Mouse (Mus musculus) cerebellum, postnatal 25 days (tissue): ENCODE data around the gene Rad9b.
A peak's percentile ranks its signal among the peaks of the same experiment; 100 is the strongest.
"Not testable (repeated sequence)": the region's sequence is repeated elsewhere in the genome, so short reads cannot be mapped to it uniquely, and the experiment has no call there.

ENCODE experiments used
- DNase-seq, 2 experiments: peaks; one replicate each; pipeline ENCODE4 v3.0.0; 2021; ENCODE audit warnings: mixed read lengths in 2 of 2

Rad9b gene

GRCm38 (mm10) chr5:122354492-122355067 is 547 bp upstream of the Rad9b start:
- DNase-seq = no peak

DNA sequence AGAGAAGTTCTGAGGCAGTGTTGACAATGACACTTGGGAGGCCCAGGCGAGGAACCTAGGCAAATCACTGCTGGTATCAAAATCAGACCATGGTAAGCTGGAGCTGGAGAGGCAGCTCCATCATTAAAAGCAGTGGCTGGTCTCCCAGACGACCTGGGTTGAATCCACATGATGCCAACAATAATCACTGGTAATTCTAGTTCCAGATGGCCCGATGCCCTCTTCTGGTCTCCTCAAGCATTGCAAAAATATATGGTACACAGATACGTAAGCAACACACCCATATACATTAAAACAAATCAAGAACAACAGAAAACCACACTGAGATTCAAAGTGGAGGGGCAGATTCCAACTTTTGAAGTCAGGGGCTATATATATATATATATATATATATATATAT is 8.3 kb downstream of the Rad9b start:
- peak in 1 of 2 experiments; percentile 31 for DNase-seq

DNA sequence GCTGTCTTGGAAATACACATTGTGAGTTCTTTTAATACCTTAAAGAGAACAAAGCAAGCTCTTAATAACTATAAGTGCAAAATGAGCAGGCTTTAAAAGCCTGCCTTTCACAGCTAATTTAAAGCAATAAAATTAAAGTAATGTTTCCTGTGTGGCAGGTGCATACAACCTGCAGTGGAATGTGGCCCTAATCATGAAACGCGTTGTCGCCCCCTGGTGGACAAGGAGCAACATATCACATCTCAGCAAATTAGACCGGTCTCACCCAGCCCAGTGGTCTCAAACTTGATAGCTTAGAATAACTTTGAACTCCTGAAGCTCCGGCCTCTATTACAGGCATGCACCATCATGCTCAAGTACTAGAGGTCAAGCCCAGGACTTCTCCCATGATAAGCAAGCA is 9.8 kb downstream of the Rad9b start:
- peak; percentile 84 to 88 for DNase-seq

DNA sequence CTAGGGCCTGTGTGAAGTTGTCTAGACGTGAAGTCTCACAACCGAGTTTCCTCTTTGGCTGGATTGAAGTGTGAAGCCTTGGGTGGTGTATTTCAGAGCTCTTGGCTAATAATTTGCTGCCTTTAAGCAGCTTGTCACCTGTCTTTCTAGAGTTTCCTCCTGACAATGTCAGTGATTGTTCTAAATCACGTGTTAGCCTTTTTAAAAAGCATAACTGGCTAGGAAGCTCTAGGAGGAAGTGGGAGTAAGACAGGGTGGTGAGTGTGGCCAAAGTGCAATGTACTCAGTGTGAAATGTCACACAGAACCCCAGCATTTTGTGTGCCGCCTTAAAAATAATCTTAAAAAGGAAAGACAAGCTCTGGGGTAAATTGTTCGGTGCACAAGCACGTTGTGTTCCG is 10.3 kb downstream of the Rad9b start:
- no peak for DNase-seq

- DNase-seq = no peak
Measured at GRCm38 (mm10) chr5:122342874-122343273, 11.2 kb downstream of the Rad9b start.

- DNase-seq = no peak
Measured at GRCm38 (mm10) chr5:122336554-122337294, 17.3 kb downstream of the Rad9b start.

- DNase-seq = peak in 1 of 2 experiments; percentile 43
Measured at GRCm38 (mm10) chr5:122334682-122335081, 19.4 kb downstream of the Rad9b start.

- no peak for DNase-seq
Measured at GRCm38 (mm10) chr5:122330269-122330668, 23.8 kb downstream of the Rad9b start.

DNA sequence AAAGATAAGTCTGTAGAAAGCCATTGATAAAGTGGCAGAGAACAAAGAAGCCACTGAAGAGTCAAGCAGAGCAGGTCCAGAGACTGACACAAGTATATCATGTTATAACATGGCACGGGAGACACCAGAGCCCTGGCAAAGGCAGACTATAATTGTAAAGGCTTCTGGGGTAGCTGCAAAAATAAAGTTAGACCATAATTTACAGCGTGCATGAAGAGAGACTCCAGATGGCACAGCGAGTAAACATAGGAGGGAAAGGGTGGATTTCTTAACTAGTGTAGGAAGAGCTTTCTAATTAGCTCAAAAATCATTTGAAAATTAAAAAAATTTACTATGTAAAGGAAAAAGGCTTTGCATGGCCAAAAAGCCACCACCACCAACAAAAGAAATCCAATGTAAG is 26.8 kb downstream of the Rad9b start:
- no peak for DNase-seq

- DNase-seq = peak in 1 of 2 experiments; percentile 64
Measured at GRCm38 (mm10) chr5:122325477-122325876, 28.6 kb downstream of the Rad9b start.

DNA sequence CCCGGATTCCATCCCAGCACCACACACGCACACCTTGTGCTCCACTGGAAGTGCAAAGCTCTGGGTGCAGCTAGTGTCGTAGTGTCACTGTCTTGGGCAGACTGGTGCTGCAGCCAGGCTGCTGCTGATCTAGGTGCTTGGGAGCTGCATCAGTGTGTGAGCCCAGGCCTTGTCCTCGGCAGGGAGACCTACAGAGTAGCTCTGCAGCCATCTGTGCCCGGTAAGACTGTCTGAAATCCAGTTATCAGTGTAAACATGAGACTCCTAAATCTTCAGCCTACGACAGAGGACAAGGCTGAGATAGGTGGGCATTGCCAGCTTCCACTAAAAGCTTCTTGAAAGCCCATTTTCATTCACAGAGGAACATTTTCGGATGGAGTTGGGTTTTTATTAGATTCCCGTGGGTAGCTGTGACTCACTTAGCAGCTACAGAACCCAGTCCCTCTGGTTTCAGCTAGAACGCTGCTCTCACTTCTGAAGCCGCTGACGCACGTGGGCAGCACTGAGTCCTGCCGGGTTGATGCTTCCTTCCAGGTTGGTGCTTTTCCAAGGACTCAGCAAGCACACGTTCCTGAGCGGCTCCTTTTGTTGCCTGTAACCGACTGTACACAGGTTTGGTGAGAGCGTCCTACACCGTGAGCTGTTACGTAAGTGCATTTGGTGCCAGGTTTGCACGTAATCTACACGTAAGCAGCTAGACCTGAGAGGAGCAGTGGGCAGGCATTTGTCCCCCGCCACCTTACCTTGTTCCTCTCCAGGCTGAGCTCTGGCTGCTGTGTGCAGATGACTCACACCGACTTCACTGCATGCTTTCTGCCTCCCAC is 29.2 kb downstream of the Rad9b start:
- peak; percentile 89 to 90 for DNase-seq

DNA sequence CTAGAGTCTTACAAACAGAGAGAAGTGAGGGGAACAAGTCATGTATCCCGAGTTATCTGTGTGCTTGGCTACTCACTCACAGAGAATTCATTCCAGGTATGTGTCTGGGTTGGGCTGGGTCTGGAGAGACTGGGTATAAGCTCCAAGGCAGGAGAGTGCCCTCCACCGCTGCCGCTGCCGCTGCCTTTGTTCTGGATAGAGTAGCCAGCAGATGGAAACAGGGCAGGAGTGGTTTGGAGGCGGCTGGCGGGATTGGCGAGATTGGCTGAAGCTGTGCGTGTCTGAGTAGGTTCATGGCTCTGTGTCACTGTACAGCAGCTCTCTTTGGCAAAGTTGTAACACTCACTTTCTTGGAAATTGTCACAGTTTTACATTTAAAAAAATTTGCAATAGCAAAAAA is 30.5 kb downstream of the Rad9b start:
- peak; percentile 36 to 46 for DNase-seq

DNA sequence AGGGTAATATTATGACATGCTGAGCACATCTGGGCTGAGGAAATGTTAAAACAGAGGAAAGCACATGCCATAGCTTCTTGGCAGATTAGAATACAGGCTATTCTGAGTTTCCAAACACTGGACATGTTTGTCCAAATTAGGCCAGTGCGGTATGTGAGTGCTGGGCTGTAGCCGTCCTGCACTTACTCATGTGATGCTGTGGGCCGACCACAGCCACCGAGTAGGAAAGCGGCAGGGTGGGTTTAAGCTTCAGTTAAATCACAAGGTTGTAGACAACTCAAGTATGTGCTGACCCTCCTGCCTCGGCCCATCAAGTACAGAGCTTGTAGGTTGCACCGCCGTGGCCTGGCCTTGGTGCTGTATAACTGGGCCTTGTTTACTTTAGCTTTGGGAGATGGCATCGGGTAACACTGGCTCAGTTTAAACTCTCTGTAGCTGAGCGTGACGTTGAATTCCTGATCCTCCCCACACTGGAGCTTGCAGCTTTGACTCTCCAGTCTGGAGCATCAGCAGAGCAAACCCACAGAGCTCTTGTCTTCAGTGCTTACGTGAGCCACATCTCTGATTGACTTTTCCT is 33.7 kb downstream of the Rad9b start:
- no peak for DNase-seq

DNA sequence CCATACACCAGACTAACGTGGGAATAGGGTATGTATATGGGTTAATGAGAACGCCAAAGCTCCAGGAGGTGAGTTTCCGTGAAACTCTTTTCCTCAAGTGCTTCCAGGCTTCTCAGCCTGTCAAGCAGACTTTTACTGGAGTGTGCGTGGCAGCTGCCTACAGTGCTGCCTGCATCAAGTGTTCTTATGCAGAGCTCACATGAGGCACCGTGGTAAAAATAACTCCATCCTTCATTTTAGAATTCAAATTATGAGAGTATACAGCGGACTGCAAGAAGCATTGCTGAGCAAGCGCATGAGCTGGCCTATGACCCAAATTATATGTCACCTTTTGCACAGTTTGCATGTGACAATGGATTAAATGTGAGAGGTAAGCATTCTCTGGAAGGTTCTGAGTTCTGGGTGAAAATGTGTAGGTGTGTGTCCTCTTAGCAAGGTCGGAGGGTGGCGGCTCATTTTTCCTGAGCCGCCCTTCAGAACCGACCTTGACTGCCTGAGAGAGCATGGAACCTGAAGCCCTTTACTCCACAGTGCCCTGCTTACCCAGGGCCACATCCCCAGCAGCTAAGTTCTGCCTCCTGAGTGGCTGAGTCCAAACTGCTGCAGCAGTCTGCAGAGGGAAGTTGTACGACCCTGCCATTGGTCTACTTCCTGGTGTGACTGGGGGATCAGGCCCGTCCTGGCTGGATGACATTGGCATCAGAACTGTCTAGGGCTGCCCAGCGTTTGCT is 34.4 kb downstream of the Rad9b start:
- DNase-seq = no peak

DNA sequence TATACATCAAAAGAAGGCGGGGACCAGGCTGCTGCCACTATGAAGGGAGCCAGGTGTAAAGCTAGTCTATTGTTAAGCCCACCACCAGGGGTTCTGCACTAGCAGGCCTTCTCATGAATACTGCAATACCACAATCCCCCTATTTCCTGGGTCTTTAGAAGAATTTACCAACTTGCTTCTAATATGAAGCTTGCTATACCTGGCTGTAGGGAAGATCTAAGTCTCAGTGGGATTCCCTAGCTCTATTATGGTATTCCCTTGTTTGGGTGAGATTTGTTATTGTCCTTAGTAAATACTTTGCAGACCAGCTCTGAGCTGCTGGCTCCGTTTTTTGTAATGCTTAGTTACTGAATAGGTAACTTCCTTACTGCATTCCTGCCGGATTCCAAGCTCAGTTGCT is 35.1 kb downstream of the Rad9b start:
- not testable (repeated sequence) for DNase-seq

DNA sequence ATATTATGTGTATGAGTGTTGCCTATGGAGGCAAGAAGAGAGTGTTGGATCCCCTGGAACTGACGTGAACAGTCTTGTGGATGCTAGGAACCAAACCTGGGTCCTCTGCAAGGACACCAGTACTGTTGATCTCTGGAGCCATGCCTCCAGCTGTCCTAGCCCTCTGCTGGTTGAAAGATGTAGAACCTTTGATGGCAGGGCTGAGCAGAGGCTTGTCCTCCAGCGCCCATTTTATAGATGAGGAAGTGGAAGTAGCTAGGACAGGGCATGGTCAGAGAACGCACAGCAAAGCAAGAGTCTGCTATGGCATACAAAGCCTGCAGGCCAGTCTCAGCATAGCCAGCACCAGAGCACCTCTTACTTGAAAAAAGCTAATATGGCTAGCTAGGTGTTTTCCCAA is 35.9 kb downstream of the Rad9b start:
- DNase-seq = peak in 1 of 2 experiments; percentile 32

GRCm38 (mm10) chr5:122317329-122318045 is 36.5 kb downstream of the Rad9b start:
- DNase-seq = peak; percentile 58 to 71

DNA sequence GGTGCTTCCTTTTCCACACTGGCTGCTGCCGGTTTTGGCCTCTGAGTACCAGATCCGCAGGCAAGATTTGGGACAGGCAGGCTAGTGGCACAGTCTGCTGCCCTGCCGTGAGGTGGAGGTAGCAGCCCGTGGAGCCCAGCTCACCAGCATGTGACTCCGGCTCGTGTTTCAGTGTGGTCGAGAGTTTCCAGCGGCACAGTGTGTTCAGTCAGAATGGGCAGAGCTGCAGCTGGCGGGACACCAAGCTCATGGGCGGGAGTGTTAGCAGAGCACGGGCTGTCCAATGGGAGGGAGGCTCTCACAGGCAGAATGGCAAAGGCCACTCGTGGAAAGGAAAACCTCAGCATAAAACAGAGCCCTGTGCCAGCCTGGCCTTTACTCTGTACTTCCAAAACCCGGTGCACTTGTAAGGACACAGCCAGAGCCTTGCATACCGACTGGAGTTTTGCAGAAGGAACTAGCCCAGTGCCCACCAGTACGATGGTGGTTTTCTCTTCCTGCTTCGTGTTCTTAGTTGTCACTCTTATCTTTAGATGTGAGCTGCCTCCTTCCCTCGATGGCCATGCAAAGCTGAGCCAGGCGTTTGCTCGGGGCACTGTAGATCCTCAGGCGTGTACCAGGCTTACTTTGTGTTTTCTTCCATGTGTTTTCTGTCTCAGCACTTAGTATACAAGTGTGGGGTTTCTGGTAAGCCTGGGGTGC is 38.9 kb downstream of the Rad9b start:
- peak; percentile 93 for DNase-seq

- peak; percentile 48 to 50 for DNase-seq
Measured at GRCm38 (mm10) chr5:122312942-122313684, 40.9 kb downstream of the Rad9b start.

GRCm38 (mm10) chr5:122312346-122312745 is 41.7 kb downstream of the Rad9b start:
- DNase-seq = no peak

DNA sequence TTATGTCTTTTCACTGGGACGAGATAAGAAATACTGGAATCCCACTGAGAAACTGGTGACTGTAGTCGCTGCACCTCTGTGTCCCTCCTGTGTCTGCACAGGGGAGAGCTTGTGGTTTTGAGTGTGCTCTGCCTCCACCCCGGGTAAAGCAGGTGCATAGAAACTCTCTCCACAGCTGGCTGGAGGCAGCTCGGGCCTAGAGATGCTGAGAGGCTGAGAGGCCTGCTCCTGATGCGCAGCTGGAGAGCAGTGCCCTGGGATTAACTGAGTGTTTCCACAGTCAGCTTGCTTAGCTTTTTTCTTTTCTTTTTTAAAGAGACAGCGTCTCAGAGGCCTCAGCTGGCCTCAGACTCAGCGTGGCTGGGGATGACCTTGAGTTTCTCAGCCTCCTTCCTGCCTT is 42.3 kb downstream of the Rad9b start:
- DNase-seq = no peak
